Mouse (Mus musculus) stomach, embryonic 16.5 days (tissue): ENCODE results near the gene Cttn. TPM values are rescaled to one million over a fixed set of nuclear protein-coding genes. Genes with fewer than 3 reads are reported as not detected.

ENCODE experiments used
- ATAC-seq: fragments of 200-750 bp; cut with Nextera tagmentation; 2 replicates; pipeline ENCODE4 v1.8.0; 2017; ENCODE audit warnings: moderate number of reproducible peaks, moderate TSS enrichment; ENCODE audit not compliant: insufficient read depth, low FRiP score
- H3K27ac ChIP-seq: fragments of 300-500 bp; sonication (generic); 2 replicates; pipeline ENCODE4 v1.5.1; 2014; ENCODE audit warnings: low read length
- H3K27me3 ChIP-seq: fragments of 300-500 bp; sonication (generic); 2 replicates; pipeline ENCODE4 v1.6.1; 2014; ENCODE audit warnings: low read length, control low read depth, mixed read lengths; ENCODE audit not compliant: control insufficient read depth, insufficient read depth
- H3K36me3 ChIP-seq: fragments of 300-500 bp; sonication (generic); 2 replicates; pipeline ENCODE4 v1.6.1; 2014; ENCODE audit warnings: low read length; ENCODE audit not compliant: control insufficient read depth, insufficient read depth
- H3K4me1 ChIP-seq: fragments of 300-500 bp; sonication (generic); 2 replicates; pipeline ENCODE4 v1.6.1; 2014; ENCODE audit warnings: low read length, control low read depth, mixed read lengths; ENCODE audit not compliant: control insufficient read depth, insufficient read depth
- H3K4me2 ChIP-seq: fragments of 300-500 bp; sonication (generic); 2 replicates; pipeline ENCODE4 v1.6.1; 2014; ENCODE audit warnings: low read depth, low read length, mixed read lengths
- H3K4me3 ChIP-seq: fragments of 300-500 bp; sonication (generic); replicated peaks from 2 replicates; pipeline ENCODE4 v1.5.1; 2014; ENCODE audit warnings: mild to moderate bottlenecking, low read length
- H3K9ac ChIP-seq: fragments of 300-500 bp; sonication (generic); 2 replicates; pipeline ENCODE4 v1.6.1; 2014; ENCODE audit warnings: low read length
- H3K9me3 ChIP-seq: fragments of 300-500 bp; sonication (generic); replicated peaks from 2 replicates; pipeline ENCODE4 v1.6.1; 2016; ENCODE audit warnings: low read length, control low read depth; ENCODE audit not compliant: control insufficient read depth
- WGBS: fragments of 180-500 bp; shearing (Covaris S2); extraction: QIAGEN DNeasy Blood & Tissue Kit; methylation state at CpG from one replicate; pipeline ENCODE4 v1.1.7; 2014; 5-methylcytosine and 5-hydroxymethylcytosine counted together
- polyA plus RNA-seq: library from polyadenylated mRNA; unstranded; fragments of >200 nt; fragmentation: Nextera tagmentation; extraction: Ambion mirVana; gene quantifications from 2 replicates; pipeline ENCODE4 v1.2.1, GENCODE M21; 2015

Gene Cttn
- polyA plus RNA-seq, 1 experiment from 2014 or later: 184 TPM

- WGBS: 87% methylated on average over 2 of the region's 2 CpGs
- no peaks in the 10 kb centered on the region for H3K4me1 ChIP-seq
- no peak overlapping the region for H3K9ac ChIP-seq
- no peak for ATAC-seq
- H3K27ac ChIP-seq: no peak overlapping the region
- no peaks in the 10 kb centered on the region for H3K36me3 ChIP-seq
- H3K4me2 ChIP-seq: no peak overlapping the region
- H3K27me3 ChIP-seq: no peaks in the 10 kb centered on the region
- no peaks in the 10 kb centered on the region for H3K9me3 ChIP-seq
- no peak overlapping the region for H3K4me3 ChIP-seq
Observed at GRCm38 (mm10) chr7:144389704-144390103, 81.1 kb downstream of the Cttn start.

DNA sequence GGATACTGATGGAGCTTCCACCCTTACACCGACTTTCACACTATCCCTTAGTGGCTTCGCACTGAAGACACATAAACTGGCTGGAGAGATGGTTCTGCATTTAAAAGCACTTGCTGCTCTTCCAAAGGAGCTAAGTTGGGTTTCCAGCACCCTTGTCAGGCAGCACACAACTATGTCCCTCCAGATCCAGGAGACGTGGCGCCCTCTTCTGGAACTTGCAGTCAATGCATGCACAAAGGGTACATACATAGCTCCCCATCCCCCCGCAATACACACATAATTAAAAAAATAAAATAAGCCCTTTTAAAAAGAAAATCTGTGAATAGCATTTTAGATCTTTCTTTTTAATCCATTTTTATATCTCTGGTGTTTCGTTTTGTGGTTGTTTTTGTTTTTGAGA, 83.3 kb downstream of the Cttn start:
- Histone ChIP-seq H3K4me1 (no peaks in the 10 kb centered on the region), H3K9me3 (no peaks in the 10 kb centered on the region), H3K4me3 (no peak overlapping the region), H3K27me3 (no peaks in the 10 kb centered on the region), H3K9ac (no peak overlapping the region), H3K36me3 (no peaks in the 10 kb centered on the region), H3K27ac (no peak overlapping the region), H3K4me2 (no peak overlapping the region)
- no peak for ATAC-seq
- WGBS: 92% methylated on average over 6 of the region's 6 CpGs

Other genes with a start within 250 kb of the Cttn start
- gene Ppfia1, start 82.7 kb upstream of the Cttn start, polyA plus RNA-seq: 17.9 and 19.2 TPM in 2 replicates
- gene Fadd, start 111.5 kb upstream of the Cttn start, polyA plus RNA-seq: 10.8 and 10.9 TPM in 2 replicates